Mouse (Mus musculus) midbrain, embryonic 16.5 days (tissue): ENCODE data around the gene Cdc25a. TPM values are rescaled to one million over a fixed set of nuclear protein-coding genes. Genes with fewer than 3 reads are reported as not detected.

Experiments used
- ATAC-seq: fragments of 200-750 bp; cut with Nextera tagmentation; 2 replicates; pipeline ENCODE4 v1.8.0; 2017; ENCODE audit warnings: moderate TSS enrichment
- H3K27ac ChIP-seq: fragments of 300-500 bp; sonication (generic); 2 replicates; pipeline ENCODE4 v1.5.1; 2014; ENCODE audit warnings: mild to moderate bottlenecking, low read length, mixed read lengths
- H3K27me3 ChIP-seq: fragments of 300-500 bp; sonication (generic); 2 replicates; pipeline ENCODE4 v1.6.1; 2014; ENCODE audit warnings: low read depth, low read length, mixed read lengths; ENCODE audit not compliant: control insufficient read depth, insufficient read depth
- H3K36me3 ChIP-seq: fragments of 300-500 bp; sonication (generic); 2 replicates; pipeline ENCODE4 v1.6.1; 2014; ENCODE audit warnings: mild to moderate bottlenecking, low read length, moderate library complexity, mixed read lengths; ENCODE audit not compliant: control insufficient read depth, insufficient read depth
- H3K4me1 ChIP-seq: fragments of 300-500 bp; sonication (generic); 2 replicates; pipeline ENCODE4 v1.6.1; 2014; ENCODE audit warnings: mild to moderate bottlenecking, low read length, mixed read lengths; ENCODE audit not compliant: control insufficient read depth, insufficient read depth
- H3K4me2 ChIP-seq: fragments of 300-500 bp; sonication (generic); 2 replicates; pipeline ENCODE4 v1.6.1; 2014; ENCODE audit warnings: mild to moderate bottlenecking, low read length, mixed read lengths
- H3K4me3 ChIP-seq: fragments of 300-500 bp; sonication (generic); 2 replicates; pipeline ENCODE4 v1.5.1; 2014; ENCODE audit warnings: low read depth, mild to moderate bottlenecking, low read length, moderate library complexity, mixed read lengths
- H3K9ac ChIP-seq: fragments of 300-500 bp; sonication (generic); 2 replicates; pipeline ENCODE4 v1.6.1; 2014; ENCODE audit warnings: low read depth, low read length, mixed read lengths
- H3K9me3 ChIP-seq: fragments of 300-500 bp; sonication (generic); replicated peaks from 2 replicates; pipeline ENCODE4 v1.6.1; 2014; ENCODE audit warnings: mild to moderate bottlenecking, low read length, mixed read lengths; ENCODE audit not compliant: control insufficient read depth, poor library complexity, severe bottlenecking
- WGBS: fragments of 180-500 bp; shearing (Covaris S2); extraction: QIAGEN DNeasy Blood & Tissue Kit; methylation state at CpG from one replicate; pipeline ENCODE4 v1.1.7; 2014; 5-methylcytosine and 5-hydroxymethylcytosine counted together
- polyA plus RNA-seq: library from polyadenylated mRNA; unstranded; fragments of >200 nt; fragmentation: Nextera tagmentation; extraction: Ambion mirVana; gene quantifications from 2 replicates; pipeline ENCODE4 v1.2.1, GENCODE M21; 2015

Gene Cdc25a
- polyA plus RNA-seq, 1 experiment from 2014 or later, result 9.9 TPM

DNA sequence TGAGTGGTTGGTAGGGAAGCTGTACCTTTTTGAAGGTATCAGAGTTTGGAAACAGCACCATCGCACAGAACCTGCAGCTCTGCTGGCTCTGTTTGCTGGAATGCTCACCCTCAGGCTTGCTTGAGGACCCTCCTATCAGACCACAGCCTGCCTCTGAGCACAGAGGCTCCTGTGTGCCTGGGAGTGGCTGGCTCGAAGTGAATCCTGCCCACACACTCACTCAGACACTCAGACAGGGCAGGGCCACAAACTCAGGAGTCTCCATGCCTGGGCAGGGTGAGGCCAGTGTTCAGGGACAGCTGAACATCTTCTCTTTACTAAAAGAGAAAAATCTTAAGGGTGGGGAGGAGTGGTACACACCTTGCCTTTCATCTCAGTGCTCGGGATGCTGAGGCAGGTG is 25.2 kb downstream of the Cdc25a start:
- no peak overlapping the region for H3K9ac ChIP-seq
- no peak overlapping the region for H3K4me2 ChIP-seq
- H3K27ac ChIP-seq, result no peak overlapping the region
- H3K9me3 ChIP-seq, result no peaks in the 10 kb centered on the region
- no peak for ATAC-seq
- no peak overlapping the region for H3K4me3 ChIP-seq
- WGBS, result 87% methylated on average over 3 of the region's 3 CpGs
- no peaks in the 10 kb centered on the region for H3K4me1 ChIP-seq
- no peaks in the 10 kb centered on the region for H3K27me3 ChIP-seq
- no peaks in the 10 kb centered on the region for H3K36me3 ChIP-seq

- no peaks in the 10 kb centered on the region for H3K9me3 ChIP-seq
- no peak for ATAC-seq
- WGBS, result 55% methylated on average over 4 of the region's 4 CpGs
- no peaks in the 10 kb centered on the region for H3K27me3 ChIP-seq
- no peaks in the 10 kb centered on the region for H3K4me1 ChIP-seq
- no peak overlapping the region for H3K4me2 ChIP-seq
- no peaks in the 10 kb centered on the region for H3K36me3 ChIP-seq
- H3K27ac ChIP-seq, result no peak overlapping the region
- H3K9ac ChIP-seq, result no peak overlapping the region
- H3K4me3 ChIP-seq, result no peak overlapping the region
These were observed 26.9 kb downstream of the Cdc25a start for GRCm38 (mm10) chr9:109902246-109902645.

GRCm38 (mm10) chr9:109902740-109903139 is 27.4 kb downstream of the Cdc25a start:
- Histone ChIP-seq H3K27me3 (no peaks in the 10 kb centered on the region), H3K9ac (no peak overlapping the region), H3K4me1 (no peaks in the 10 kb centered on the region), H3K4me2 (no peak overlapping the region), H3K27ac (no peak overlapping the region), H3K4me3 (no peak overlapping the region), H3K36me3 (no peaks in the 10 kb centered on the region), H3K9me3 (no peaks in the 10 kb centered on the region)
- ATAC-seq, result no peak
- 65% methylated on average over 5 of the region's 5 CpGs for WGBS

DNA sequence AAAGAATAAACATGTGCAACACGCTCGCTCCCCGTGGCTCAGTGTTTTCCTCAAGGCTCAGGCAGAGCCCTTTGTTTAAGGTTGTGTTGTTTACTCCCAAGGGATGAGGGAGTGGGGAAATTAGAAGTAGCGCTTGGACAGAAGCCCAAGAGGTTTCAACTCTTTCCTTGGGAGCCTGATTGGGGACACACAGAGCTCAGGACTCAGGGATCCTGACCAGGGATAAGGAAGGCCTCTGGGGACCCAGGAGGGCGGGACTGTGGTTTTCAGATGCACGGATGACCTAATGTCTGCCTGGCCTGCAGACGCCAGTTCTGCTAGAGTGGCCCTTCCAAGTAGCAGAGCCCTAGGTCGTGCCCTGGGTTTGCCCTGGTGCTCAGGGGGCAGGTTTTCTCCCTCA is 31.9 kb downstream of the Cdc25a start:
- no peak for ATAC-seq
- no peaks in the 10 kb centered on the region for H3K36me3 ChIP-seq
- H3K27me3 ChIP-seq, result no peaks in the 10 kb centered on the region
- H3K9ac ChIP-seq, result no peak overlapping the region
- WGBS, result 66% methylated on average over 8 of the region's 8 CpGs
- no peaks in the 10 kb centered on the region for H3K4me1 ChIP-seq
- no peak overlapping the region for H3K27ac ChIP-seq
- H3K4me3 ChIP-seq, result no peak overlapping the region
- no peak overlapping the region for H3K4me2 ChIP-seq
- H3K9me3 ChIP-seq, result no peaks in the 10 kb centered on the region

- Histone ChIP-seq H3K36me3 (no peaks in the 10 kb centered on the region), H3K9me3 (no peaks in the 10 kb centered on the region), H3K27ac (no peak overlapping the region), H3K4me2 (no peak overlapping the region), H3K9ac (no peak overlapping the region), H3K27me3 (no peaks in the 10 kb centered on the region), H3K4me1 (no peaks in the 10 kb centered on the region), H3K4me3 (no peak overlapping the region)
- 83% methylated on average over 6 of the region's 6 CpGs for WGBS
- ATAC-seq, result no peak
These were observed 32.5 kb downstream of the Cdc25a start for GRCm38 (mm10) chr9:109907774-109908465.

GRCm38 (mm10) chr9:109909102-109909501 is 33.7 kb downstream of the Cdc25a start:
- no peak for ATAC-seq
- no peaks in the 10 kb centered on the region for H3K36me3 ChIP-seq
- H3K4me2 ChIP-seq, result no peak overlapping the region
- H3K4me1 ChIP-seq, result no peaks in the 10 kb centered on the region
- H3K27me3 ChIP-seq, result no peaks in the 10 kb centered on the region
- H3K4me3 ChIP-seq, result no peak overlapping the region
- no peak overlapping the region for H3K9ac ChIP-seq
- no peaks in the 10 kb centered on the region for H3K9me3 ChIP-seq
- H3K27ac ChIP-seq, result no peak overlapping the region
- WGBS, result 77% methylated on average over 8 of the region's 8 CpGs

GRCm38 (mm10) chr9:109909926-109910325 is 34.5 kb downstream of the Cdc25a start:
- Histone ChIP-seq H3K27ac (no peak overlapping the region), H3K27me3 (no peaks in the 10 kb centered on the region), H3K4me2 (no peak overlapping the region), H3K4me3 (no peak overlapping the region), H3K36me3 (no peaks in the 10 kb centered on the region), H3K9ac (no peak overlapping the region), H3K9me3 (no peaks in the 10 kb centered on the region), H3K4me1 (no peaks in the 10 kb centered on the region)
- no peak for ATAC-seq
- WGBS, result 93% methylated on average over 4 of the region's 4 CpGs

- Histone ChIP-seq H3K4me3 (no peak overlapping the region), H3K9me3 (no peaks in the 10 kb centered on the region), H3K36me3 (no peaks in the 10 kb centered on the region), H3K4me1 (no peaks in the 10 kb centered on the region), H3K27ac (no peak overlapping the region), H3K9ac (no peak overlapping the region), H3K27me3 (no peaks in the 10 kb centered on the region), H3K4me2 (no peak overlapping the region)
- no peak for ATAC-seq
- WGBS, result 90% methylated on average over 7 of the region's 7 CpGs
These were observed 36.4 kb downstream of the Cdc25a start for GRCm38 (mm10) chr9:109911779-109912178.

GRCm38 (mm10) chr9:109914269-109914926 is 39.0 kb downstream of the Cdc25a start:
- 84% methylated on average over 4 of the region's 4 CpGs for WGBS
- no peak for ATAC-seq
- no peak overlapping the region for H3K27ac ChIP-seq
- H3K36me3 ChIP-seq, result no peaks in the 10 kb centered on the region
- H3K27me3 ChIP-seq, result no peaks in the 10 kb centered on the region
- no peaks in the 10 kb centered on the region for H3K4me1 ChIP-seq
- no peak overlapping the region for H3K9ac ChIP-seq
- no peak overlapping the region for H3K4me3 ChIP-seq
- no peaks in the 10 kb centered on the region for H3K9me3 ChIP-seq
- no peak overlapping the region for H3K4me2 ChIP-seq
